Mouse (Mus musculus): ENCODE measurements around the gene Cavin4. TPM values are rescaled to one million over a fixed set of nuclear protein-coding genes. Genes with fewer than 3 reads are reported as not detected.
"Not testable (repeated sequence)": the region's sequence is repeated elsewhere in the genome, so short reads cannot be mapped to it uniquely, and the experiment has no call there.

The Cavin4 gene
- total RNA-seq, 2 experiments from 2014 or later: 108 to 118 TPM

GRCm38 (mm10) chr4:48667279-48667678, 4.0 kb downstream of the Cavin4 start:
- DNase-seq: no peak

- DNase-seq: no peak
Observed at GRCm38 (mm10) chr4:48672915-48673314, 9.6 kb downstream of the Cavin4 start.

GRCm38 (mm10) chr4:48674412-48674811, 11.1 kb downstream of the Cavin4 start:
- no peak for DNase-seq

GRCm38 (mm10) chr4:48676570-48677185, 13.4 kb downstream of the Cavin4 start:
- DNase-seq: no peak

GRCm38 (mm10) chr4:48677276-48677675, 14.0 kb downstream of the Cavin4 start:
- no peak for DNase-seq

GRCm38 (mm10) chr4:48677812-48678211, 14.5 kb downstream of the Cavin4 start:
- DNase-seq: no peak

- DNase-seq: no peak
Observed at GRCm38 (mm10) chr4:48678793-48679192, 15.5 kb downstream of the Cavin4 start.

- DNase-seq: not testable (repeated sequence)
Observed at GRCm38 (mm10) chr4:48679728-48680127, 16.4 kb downstream of the Cavin4 start.

GRCm38 (mm10) chr4:48680214-48680613, 16.9 kb downstream of the Cavin4 start:
- no peak for DNase-seq

- peak; percentile 48 to 73 for DNase-seq
Observed at GRCm38 (mm10) chr4:48680648-48681343, 17.5 kb downstream of the Cavin4 start.

- no peak for DNase-seq
Observed at GRCm38 (mm10) chr4:48683126-48683525, 19.8 kb downstream of the Cavin4 start.

- DNase-seq: not testable (repeated sequence)
Observed at GRCm38 (mm10) chr4:48683633-48684209, 20.4 kb downstream of the Cavin4 start.

GRCm38 (mm10) chr4:48684593-48685187, 21.4 kb downstream of the Cavin4 start:
- no peak for DNase-seq

GRCm38 (mm10) chr4:48688148-48688547, 24.8 kb downstream of the Cavin4 start:
- DNase-seq: no peak

GRCm38 (mm10) chr4:48690640-48691039, 27.3 kb downstream of the Cavin4 start:
- DNase-seq: peak; percentile 18 to 60

GRCm38 (mm10) chr4:48691793-48692437, 28.6 kb downstream of the Cavin4 start:
- DNase-seq: peak; percentile 11 to 57

- no peak for DNase-seq
Observed at GRCm38 (mm10) chr4:48692736-48693292, 29.5 kb downstream of the Cavin4 start.

GRCm38 (mm10) chr4:48696706-48697105, 33.4 kb downstream of the Cavin4 start:
- no peak for DNase-seq

- DNase-seq: no peak
Observed at GRCm38 (mm10) chr4:48697302-48697701, 34.0 kb downstream of the Cavin4 start.

GRCm38 (mm10) chr4:48715865-48716650, 52.7 kb downstream of the Cavin4 start:
- DNase-seq: no peak

- no peak for DNase-seq
Observed at GRCm38 (mm10) chr4:48716817-48717216, 53.5 kb downstream of the Cavin4 start.

Data from heart, adult 18-20 months (tissue).